Mouse (Mus musculus): ENCODE data around the gene Tmem200b. TPM values are rescaled to one million over a fixed set of nuclear protein-coding genes. Genes with fewer than 3 reads are reported as not detected.

The Tmem200b gene
- polyA plus RNA-seq, 1 experiment: 26.3 TPM

DNA sequence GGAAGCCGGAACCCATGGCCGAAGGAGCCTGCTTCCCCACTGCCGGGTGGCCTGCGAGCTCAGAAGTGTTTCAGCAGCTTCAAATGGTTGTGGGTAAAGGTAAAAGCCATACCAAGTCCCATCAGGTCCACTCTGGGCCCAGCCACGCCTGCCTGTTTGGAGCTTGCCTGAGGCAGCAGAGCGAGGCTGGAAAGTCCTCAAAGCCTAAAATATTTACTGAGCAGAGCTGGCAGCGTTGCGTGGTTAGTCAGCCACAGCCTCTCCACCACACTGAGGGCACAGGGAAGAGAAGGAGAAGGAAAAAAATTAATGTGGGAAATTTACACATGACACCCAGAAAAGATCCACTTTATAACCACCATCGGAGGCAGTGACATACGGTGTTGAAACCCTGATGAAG is 8.0 kb upstream of the Tmem200b start:
- Histone ChIP-seq H3K4me3 (replicated peaks; ENCODE audit: insufficient read depth, low read depth, low read length) (no peak overlapping the region), H3K27ac (ENCODE audit: insufficient read depth, low read length) (no peak overlapping the region), H3K27me3 (ENCODE audit: control insufficient read depth, insufficient read depth, low read length) (no peaks in the 10 kb centered on the region), H3K4me1 (ENCODE audit: control insufficient read depth, insufficient read depth, low read length) (no peaks in the 10 kb centered on the region)
- DNase-seq: no peak
- WGBS: 76% methylated on average over 10 of the region's 10 CpGs
- TF ChIP-seq POLR2A (IDR thresholded peaks at IDR 0.05; ENCODE audit: borderline replicate concordance, insufficient read depth, low read length) (no peak), CTCF (IDR thresholded peaks at IDR 0.05; ENCODE audit: borderline replicate concordance, insufficient read depth, low read depth, low read length) (no peak)

DNA sequence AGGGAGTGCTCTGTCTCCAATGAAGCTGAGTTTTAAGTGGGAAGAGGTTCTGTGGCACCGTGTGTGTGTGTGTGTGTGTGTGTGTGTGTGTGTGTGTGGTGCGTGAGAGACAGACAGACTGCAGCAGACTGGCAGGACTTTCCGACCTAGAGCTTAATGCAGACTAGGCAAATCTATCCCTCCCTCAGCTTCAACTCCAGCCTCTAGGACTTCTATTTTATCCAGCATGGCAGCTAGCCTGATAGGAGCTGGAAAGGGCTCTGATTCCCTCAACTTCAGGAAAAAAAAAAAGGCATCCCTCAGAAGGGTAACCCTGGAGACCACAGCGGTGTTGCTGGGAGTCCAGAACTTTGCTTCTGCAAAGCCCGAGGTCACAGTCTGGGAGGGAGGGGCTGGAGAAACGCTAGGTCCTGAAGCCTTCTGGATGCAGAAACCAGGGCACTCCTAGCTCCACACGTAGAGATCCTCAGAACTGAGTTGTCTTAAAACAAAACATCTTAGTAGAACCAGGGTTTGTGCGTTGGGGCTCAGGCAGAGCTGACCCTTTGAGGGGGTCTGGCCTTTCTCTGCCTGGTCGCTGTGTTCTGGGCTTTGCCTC is 7.4 kb upstream of the Tmem200b start:
- no peak for DNase-seq
- TF ChIP-seq CTCF (IDR thresholded peaks at IDR 0.05; ENCODE audit: borderline replicate concordance, insufficient read depth, low read depth, low read length) (no peak), POLR2A (IDR thresholded peaks at IDR 0.05; ENCODE audit: borderline replicate concordance, insufficient read depth, low read length) (no peak)
- Histone ChIP-seq H3K4me3 (replicated peaks; ENCODE audit: insufficient read depth, low read depth, low read length) (no peak overlapping the region), H3K4me1 (ENCODE audit: control insufficient read depth, insufficient read depth, low read length) (no peaks in the 10 kb centered on the region), H3K27ac (ENCODE audit: insufficient read depth, low read length) (no peak overlapping the region), H3K27me3 (ENCODE audit: control insufficient read depth, insufficient read depth, low read length) (no peaks in the 10 kb centered on the region)
- 57% methylated on average over 9 of the region's 9 CpGs for WGBS

DNA sequence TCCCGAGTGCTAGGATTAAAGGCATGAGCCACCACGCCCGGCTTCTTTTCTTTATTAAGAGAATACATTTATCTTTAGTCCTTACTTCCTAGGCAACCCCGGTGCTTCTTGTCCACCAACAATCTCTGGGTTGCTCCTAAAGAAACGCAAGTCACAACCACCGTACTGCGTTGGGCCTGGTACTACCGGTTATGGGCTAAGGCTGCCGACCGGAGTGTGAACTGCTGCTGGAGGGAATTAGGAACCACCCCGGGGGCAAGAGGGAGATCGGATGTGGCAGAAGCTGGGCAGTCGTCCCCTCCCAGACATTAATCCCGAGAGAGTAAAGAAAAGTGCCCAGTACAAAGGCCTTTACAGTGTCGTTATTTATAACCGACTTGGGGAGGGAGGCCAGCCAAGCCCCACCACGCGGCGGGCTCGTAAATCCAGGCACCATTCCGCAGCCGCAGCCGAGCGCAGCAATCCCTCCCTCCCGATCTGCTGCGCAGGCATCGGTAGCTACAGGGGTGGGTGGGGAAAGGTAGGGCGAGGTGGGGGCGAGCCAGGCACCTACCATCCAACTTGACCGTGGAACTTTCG is 6.6 kb upstream of the Tmem200b start:
- no peak overlapping the region for H3K27ac ChIP-seq (ENCODE audit: insufficient read depth, low read length)
- DNase-seq: no peak
- 11% methylated on average over 31 of the region's 31 CpGs for WGBS
- H3K27me3 ChIP-seq (ENCODE audit: control insufficient read depth, insufficient read depth, low read length): no peaks in the 10 kb centered on the region
- no peaks in the 10 kb centered on the region for H3K4me1 ChIP-seq (ENCODE audit: control insufficient read depth, insufficient read depth, low read length)
- H3K4me3 ChIP-seq (replicated peaks; ENCODE audit: insufficient read depth, low read depth, low read length): no peak overlapping the region
- TF ChIP-seq POLR2A (IDR thresholded peaks at IDR 0.05; ENCODE audit: borderline replicate concordance, insufficient read depth, low read length) (no peak), CTCF (IDR thresholded peaks at IDR 0.05; ENCODE audit: borderline replicate concordance, insufficient read depth, low read depth, low read length) (no peak)

DNA sequence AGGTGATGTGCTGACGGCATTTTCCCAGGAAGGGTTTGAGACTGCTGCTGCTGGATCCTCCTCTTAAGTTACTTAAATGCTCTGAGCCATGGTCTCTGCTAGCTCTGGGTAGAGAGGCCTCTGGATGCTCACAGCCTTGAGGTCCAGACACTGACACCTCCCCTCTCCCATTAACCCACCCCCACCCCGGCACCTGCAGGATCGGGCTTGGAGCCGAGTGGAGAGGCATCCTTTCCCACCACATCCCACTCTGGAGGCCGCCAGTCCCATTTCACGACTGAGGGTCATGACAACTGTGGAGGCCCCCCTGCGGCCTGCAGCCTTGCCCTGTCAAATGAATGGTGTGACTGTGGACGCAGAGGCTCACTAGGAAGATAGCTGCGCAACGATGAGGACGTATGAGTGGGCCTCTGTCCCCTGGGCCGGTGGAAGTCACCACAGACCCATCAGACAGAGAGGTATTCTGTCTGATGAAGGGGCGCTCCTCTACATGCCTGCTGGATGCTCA is 5.7 kb upstream of the Tmem200b start:
- H3K4me1 ChIP-seq (ENCODE audit: control insufficient read depth, insufficient read depth, low read length): no peaks in the 10 kb centered on the region
- WGBS: 49% methylated on average over 13 of the region's 13 CpGs
- no peak overlapping the region for H3K4me3 ChIP-seq (replicated peaks; ENCODE audit: insufficient read depth, low read depth, low read length)
- H3K27ac ChIP-seq (ENCODE audit: insufficient read depth, low read length): no peak overlapping the region
- no peaks in the 10 kb centered on the region for H3K27me3 ChIP-seq (ENCODE audit: control insufficient read depth, insufficient read depth, low read length)
- DNase-seq: no peak
- no peak for TF ChIP-seq POLR2A (IDR thresholded peaks at IDR 0.05; ENCODE audit: borderline replicate concordance, insufficient read depth, low read length)
- no peak for TF ChIP-seq CTCF (IDR thresholded peaks at IDR 0.05; ENCODE audit: borderline replicate concordance, insufficient read depth, low read depth, low read length)

DNA sequence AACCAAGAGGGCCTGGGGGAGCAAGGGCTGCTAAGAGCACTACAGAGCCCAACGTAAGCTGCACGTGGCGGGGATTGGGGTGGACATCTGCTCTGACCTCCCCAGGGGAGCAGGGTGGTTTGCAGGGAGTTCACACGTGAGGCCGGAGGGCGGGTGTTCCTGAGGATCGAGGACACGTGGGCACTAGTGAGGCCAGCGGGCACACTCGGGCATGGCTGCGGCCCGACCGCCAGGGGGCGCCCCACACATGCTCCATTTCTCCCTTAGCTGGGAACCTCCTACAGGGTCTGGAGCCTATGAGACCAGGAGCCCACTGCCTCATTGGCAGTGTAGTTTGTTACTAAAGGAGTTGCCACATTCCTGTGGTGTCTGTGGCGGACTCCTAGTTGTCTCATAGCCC is 5.1 kb upstream of the Tmem200b start:
- 7% methylated on average over 15 of the region's 15 CpGs for WGBS
- Histone ChIP-seq H3K4me3 (replicated peaks; ENCODE audit: insufficient read depth, low read depth, low read length) (no peak overlapping the region), H3K27ac (ENCODE audit: insufficient read depth, low read length) (no peak overlapping the region), H3K4me1 (ENCODE audit: control insufficient read depth, insufficient read depth, low read length) (no peaks in the 10 kb centered on the region), H3K27me3 (ENCODE audit: control insufficient read depth, insufficient read depth, low read length) (peaks cover 1% of the 10 kb centered on the region; the same call in 1 of the 2 replicates)
- peak; percentile 81 for TF ChIP-seq CTCF (IDR thresholded peaks at IDR 0.05; ENCODE audit: borderline replicate concordance, insufficient read depth, low read depth, low read length)
- no peak for TF ChIP-seq POLR2A (IDR thresholded peaks at IDR 0.05; ENCODE audit: borderline replicate concordance, insufficient read depth, low read length)
- DNase-seq: peak; percentile 53 to 70

DNA sequence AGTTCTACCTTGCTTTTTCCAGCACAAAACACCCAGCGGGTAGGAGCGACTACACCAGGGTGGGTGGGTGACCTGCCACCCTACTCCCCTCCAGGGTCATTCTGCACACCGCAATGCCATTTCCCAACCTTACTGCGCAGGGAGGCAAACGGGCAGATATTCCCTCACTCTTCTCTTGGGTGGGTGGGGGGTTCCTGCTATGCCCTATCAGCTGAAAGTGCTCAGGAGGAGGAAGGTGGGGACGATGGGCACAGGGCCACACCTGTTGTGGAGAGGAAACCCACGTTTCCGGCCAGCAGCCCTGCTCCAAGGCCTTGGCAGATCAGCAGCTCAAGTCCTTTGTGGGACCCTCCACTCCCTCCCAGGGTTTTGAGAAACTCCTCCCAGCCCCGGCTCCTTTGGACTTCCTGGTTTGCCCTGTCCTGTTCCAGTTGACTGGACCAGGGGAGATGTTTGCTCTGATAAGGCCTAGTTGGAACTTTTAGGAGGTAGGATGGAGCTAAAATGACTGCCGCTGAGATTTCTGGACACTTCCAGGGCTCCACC is 4.5 kb upstream of the Tmem200b start:
- peaks cover 7% of the 10 kb centered on the region; the same call in 1 of the 2 replicates for H3K27me3 ChIP-seq (ENCODE audit: control insufficient read depth, insufficient read depth, low read length)
- no peak overlapping the region for H3K4me3 ChIP-seq (replicated peaks; ENCODE audit: insufficient read depth, low read depth, low read length)
- no peak overlapping the region for H3K27ac ChIP-seq (ENCODE audit: insufficient read depth, low read length)
- no peaks in the 10 kb centered on the region for H3K4me1 ChIP-seq (ENCODE audit: control insufficient read depth, insufficient read depth, low read length)
- 77% methylated on average over 10 of the region's 10 CpGs for WGBS
- no peak for DNase-seq
- TF ChIP-seq POLR2A (IDR thresholded peaks at IDR 0.05; ENCODE audit: borderline replicate concordance, insufficient read depth, low read length): no peak
- no peak for TF ChIP-seq CTCF (IDR thresholded peaks at IDR 0.05; ENCODE audit: borderline replicate concordance, insufficient read depth, low read depth, low read length)

DNA sequence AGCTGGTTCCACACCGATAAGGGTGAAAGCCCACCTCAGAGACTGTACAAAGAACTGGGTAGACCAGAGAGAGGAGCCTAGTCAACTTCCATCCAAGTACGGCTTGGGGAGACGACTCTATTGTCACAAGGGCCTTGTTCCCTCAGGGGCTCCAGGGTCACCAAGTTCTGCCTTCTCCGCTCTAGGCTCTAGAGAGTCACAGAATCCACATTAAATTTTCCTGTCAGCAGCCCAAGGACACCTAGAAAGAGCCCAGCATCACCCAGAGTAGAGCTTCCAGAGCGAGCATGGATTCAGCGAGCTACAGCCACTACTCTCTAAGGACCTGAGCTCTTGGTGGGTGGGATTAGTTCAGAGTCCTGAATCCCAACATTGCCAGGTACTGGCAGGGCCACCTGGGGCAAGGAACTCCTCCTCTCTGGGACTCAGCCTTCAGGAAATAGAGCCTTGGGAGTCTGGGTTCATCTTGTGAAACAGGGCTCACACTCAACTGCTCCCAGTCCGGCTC is 3.5 kb upstream of the Tmem200b start:
- peaks cover 8% of the 10 kb centered on the region; the same call in 1 of the 2 replicates for H3K27me3 ChIP-seq (ENCODE audit: control insufficient read depth, insufficient read depth, low read length)
- H3K27ac ChIP-seq (ENCODE audit: insufficient read depth, low read length): no peak overlapping the region
- TF ChIP-seq POLR2A (IDR thresholded peaks at IDR 0.05; ENCODE audit: borderline replicate concordance, insufficient read depth, low read length) (no peak), CTCF (IDR thresholded peaks at IDR 0.05; ENCODE audit: borderline replicate concordance, insufficient read depth, low read depth, low read length) (no peak)
- no peak for DNase-seq
- no peak overlapping the region for H3K4me3 ChIP-seq (replicated peaks; ENCODE audit: insufficient read depth, low read depth, low read length)
- H3K4me1 ChIP-seq (ENCODE audit: control insufficient read depth, insufficient read depth, low read length): no peaks in the 10 kb centered on the region
- WGBS: 87% methylated on average over 7 of the region's 7 CpGs

All from cerebellum, adult 2 months (tissue).